Mouse (Mus musculus) adipose tissue, adult 10 weeks (tissue): ENCODE measurements around the gene Daam2. TPM values are rescaled to one million over a fixed set of nuclear protein-coding genes. Genes with fewer than 3 reads are reported as not detected.

Experiments used
- polyA plus RNA-seq: library from polyadenylated mRNA; stranded (reverse); fragments of 350-450 nt; fragmentation: Illumina TruSeq; extraction: RNeasy Lipid Tissue Mini Kit (QIAGEN cat#74804); gene quantifications from one replicate; pipeline ENCODE4 v1.2.3, GENCODE M21; 2014; ENCODE audit warnings: low read depth, low replicate concordance

Gene Daam2
- polyA plus RNA-seq, result 8.8 TPM

GRCm38 (mm10) chr17:49563830-49564470, at the start of gene Daam2:
Daam2 (minus strand) TSS chr17:49564343.

DNA sequence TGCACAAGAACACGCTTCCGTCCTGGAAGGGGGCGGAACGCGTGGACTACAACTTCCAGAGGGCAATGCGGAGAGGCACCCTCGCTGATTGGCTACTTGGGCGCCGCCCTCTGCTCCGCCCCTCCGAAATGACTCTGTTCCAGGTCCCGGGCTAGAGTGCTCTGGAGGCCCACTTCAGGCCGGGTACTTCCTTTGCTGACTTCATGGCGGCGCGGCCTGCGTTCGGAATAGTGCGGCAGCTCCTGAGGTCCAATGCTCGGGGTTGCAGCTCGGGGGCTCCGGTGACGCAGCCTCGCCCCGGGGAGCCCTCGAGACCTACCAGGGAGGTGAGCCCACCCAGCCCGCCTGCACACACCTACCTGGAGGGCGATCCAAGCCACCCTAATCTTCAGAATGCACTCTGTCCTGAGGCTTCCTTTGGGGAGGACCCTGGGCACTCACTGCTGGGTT, 135.9 kb downstream of the Daam2 start, which contains the start of gene Mocs1:
TSS of gene Mocs1 (plus strand) at position 124 of the 450 bp plus-strand sequence.

Other genes starting within 250 kb of the Daam2 start
- gene Mocs1, start 136.0 kb downstream of the Daam2 start, polyA plus RNA-seq, result 32.3 TPM
- 1.4 TPM for gene Kif6, start 50.8 kb upstream of the Daam2 start, polyA plus RNA-seq